Mouse (Mus musculus) midbrain, postnatal 0 days (tissue): ENCODE results near the gene Zic2. TPM values are rescaled to one million over a fixed set of nuclear protein-coding genes. Genes with fewer than 3 reads are reported as not detected.

Source experiments
- ATAC-seq: fragments of 200-750 bp; cut with Nextera tagmentation; 2 replicates; pipeline ENCODE4 v1.8.0; 2017; ENCODE audit warnings: moderate number of reproducible peaks, mild to moderate bottlenecking, moderate TSS enrichment, moderate library complexity; ENCODE audit not compliant: low FRiP score
- DNase-seq: peaks from one replicate; pipeline ENCODE4 v3.0.0-alpha.2; 2015; ENCODE audit warnings: low spot score
- H3K27ac ChIP-seq: fragments of 300-500 bp; sonication (generic); 2 replicates; pipeline ENCODE4 v1.5.1; 2014; ENCODE audit warnings: low read depth, mild to moderate bottlenecking, low read length, mixed read lengths
- H3K27me3 ChIP-seq: fragments of 300-500 bp; sonication (generic); 2 replicates; pipeline ENCODE4 v1.6.1; 2014; ENCODE audit warnings: low read length, control low read depth, mixed read lengths; ENCODE audit not compliant: insufficient read depth
- H3K36me3 ChIP-seq: fragments of 300-500 bp; sonication (generic); 2 replicates; pipeline ENCODE4 v1.6.1; 2014; ENCODE audit warnings: low read length, control low read depth, mixed read lengths; ENCODE audit not compliant: insufficient read depth
- H3K4me1 ChIP-seq: fragments of 300-500 bp; sonication (generic); 2 replicates; pipeline ENCODE4 v1.6.1; 2014; ENCODE audit warnings: mild to moderate bottlenecking, control low read depth, antibody characterized with exemption, low read length, mixed read lengths; ENCODE audit not compliant: insufficient read depth
- H3K4me2 ChIP-seq: fragments of 300-500 bp; sonication (generic); 2 replicates; pipeline ENCODE4 v1.6.1; 2014; ENCODE audit warnings: low read depth, mild to moderate bottlenecking, low read length, mixed read lengths; ENCODE audit not compliant: poor library complexity, severe bottlenecking
- H3K4me3 ChIP-seq: fragments of 300-500 bp; sonication (generic); 2 replicates; pipeline ENCODE4 v1.5.1; 2014; ENCODE audit warnings: low read depth, mild to moderate bottlenecking, low read length, moderate library complexity
- H3K9ac ChIP-seq: fragments of 300-500 bp; sonication (generic); replicated peaks from 2 replicates; pipeline ENCODE4 v1.6.1; 2014; ENCODE audit warnings: mild to moderate bottlenecking, low read length, moderate library complexity, mixed read lengths; ENCODE audit not compliant: poor library complexity, severe bottlenecking
- H3K9me3 ChIP-seq: fragments of 300-500 bp; sonication (generic); 2 replicates; pipeline ENCODE4 v1.6.1; 2016; ENCODE audit warnings: low read length, control low read depth
- CTCF ChIP-seq: IDR thresholded peaks from 2 replicates; pipeline ENCODE4 v1.5.1; 2016; ENCODE audit warnings: antibody characterized with exemption, mild to moderate bottlenecking
- WGBS: fragments of 180-500 bp; shearing (Covaris S2); extraction: QIAGEN DNeasy Blood & Tissue Kit; methylation state at CpG from one replicate; pipeline ENCODE4 v1.1.7; 2014; 5-methylcytosine and 5-hydroxymethylcytosine counted together
- polyA plus RNA-seq: library from polyadenylated mRNA; unstranded; fragments of >200 nt; fragmentation: Nextera tagmentation; extraction: Ambion mirVana; gene quantifications from 2 replicates; pipeline ENCODE4 v1.2.1, GENCODE M21; 2015
- total RNA-seq: library from RNA; depleted of rRNA; stranded (reverse); fragments of >200 nt; gene quantifications from 2 replicates; pipeline ENCODE4 v1.2.3, GENCODE M21; 2014; rRNA removed

The Zic2 gene
- total RNA-seq (69.2 and 106 TPM in 2 replicates), polyA plus RNA-seq (6.9 and 13.9 TPM in 2 replicates)

DNA sequence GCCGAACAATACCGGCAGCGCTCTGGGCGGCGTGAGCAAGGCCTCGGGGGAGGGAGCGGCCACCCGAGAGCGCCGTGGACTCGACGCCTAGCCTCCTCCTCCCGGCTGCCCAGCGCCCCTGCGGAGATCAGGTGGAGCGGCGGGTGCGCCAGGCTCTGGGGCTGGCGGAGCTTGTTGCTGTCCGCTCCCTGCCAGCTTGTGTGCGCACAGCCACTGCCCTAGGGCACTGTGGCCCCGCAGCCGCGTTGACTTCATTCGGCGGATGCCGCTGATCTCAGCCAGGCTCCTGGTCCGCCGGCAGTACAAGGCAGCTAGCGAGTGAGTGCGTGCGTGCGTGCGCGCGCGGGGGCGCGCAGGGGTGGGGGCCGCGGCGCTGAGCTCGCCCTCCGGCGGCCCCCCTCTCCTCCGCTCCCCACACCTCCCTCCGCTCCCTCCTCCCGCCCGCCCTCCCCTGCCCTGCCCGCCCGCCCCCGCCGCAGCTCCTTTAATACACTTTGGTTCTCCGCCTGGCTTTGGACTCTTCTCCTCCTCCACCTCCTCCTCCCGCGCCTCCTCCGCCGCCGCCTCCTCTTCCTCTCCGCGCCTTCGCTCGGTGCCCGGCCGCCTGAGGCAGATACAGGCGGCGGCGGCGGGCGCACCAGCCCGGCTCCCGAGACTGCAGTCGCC, at the start of gene Zic2:
Zic2 (plus strand) TSS at position 545 of the 666 bp plus-strand sequence.
- H3K9me3 ChIP-seq, result no peaks in the 10 kb centered on the region
- no peaks in the 10 kb centered on the region for H3K4me1 ChIP-seq
- peak within 1 kb of the TSS; percentile 42 for H3K4me2 ChIP-seq
- peaks cover 17% of the 10 kb centered on the region for H3K27me3 ChIP-seq
- TF ChIP-seq CTCF, result no peak
- peak within 1 kb of the TSS; percentile 63 for H3K9ac ChIP-seq
- ATAC-seq (peak; percentile 61), DNase-seq (peak; percentile 84)
- WGBS, result 1% methylated on average over 31 of the region's 73 CpGs
- H3K36me3 ChIP-seq, result no peaks in the 10 kb centered on the region
- H3K27ac ChIP-seq, result peak within 1 kb of the TSS; percentile 83
- H3K4me3 ChIP-seq, result peak within 1 kb of the TSS; percentile 47

GRCm38 (mm10) chr14:122426529-122427203, 48.6 kb upstream of the Zic2 start:
- ATAC-seq (no peak; the same call in 1 of the 2 replicates), DNase-seq (no peak)
- H3K36me3 ChIP-seq, result no peaks in the 10 kb centered on the region
- H3K9ac ChIP-seq, result no peak overlapping the region
- no peak overlapping the region for H3K27ac ChIP-seq
- H3K4me2 ChIP-seq, result no peak overlapping the region
- H3K4me1 ChIP-seq, result no peaks in the 10 kb centered on the region
- TF ChIP-seq CTCF, result no peak
- no peak overlapping the region for H3K4me3 ChIP-seq
- no peaks in the 10 kb centered on the region for H3K9me3 ChIP-seq
- no peaks in the 10 kb centered on the region for H3K27me3 ChIP-seq
- WGBS, result 47% methylated on average over 10 of the region's 10 CpGs

DNA sequence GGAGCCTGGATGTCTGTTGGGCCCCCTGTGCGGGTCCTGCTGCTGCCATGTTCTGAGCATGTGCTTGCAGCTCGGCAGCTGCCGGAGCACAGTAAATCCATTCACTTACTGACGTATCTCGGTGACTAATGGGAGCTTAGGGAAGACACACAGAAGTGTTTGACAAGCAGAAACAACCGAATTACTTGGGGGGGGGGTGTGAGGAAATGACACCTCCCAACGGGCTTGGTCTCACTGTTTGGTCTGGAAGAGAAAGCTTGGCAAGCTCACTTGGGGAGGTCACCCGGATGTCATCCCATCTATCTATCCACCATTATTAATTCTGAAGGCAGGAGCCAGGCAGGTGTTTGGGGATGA, 48.1 kb upstream of the Zic2 start:
- WGBS, result 35% methylated on average over 8 of the region's 8 CpGs
- no peak for TF ChIP-seq CTCF

GRCm38 (mm10) chr14:122427654-122428053, 47.6 kb upstream of the Zic2 start:
- no peaks in the 10 kb centered on the region for H3K27me3 ChIP-seq
- no peaks in the 10 kb centered on the region for H3K4me1 ChIP-seq
- H3K36me3 ChIP-seq, result no peaks in the 10 kb centered on the region
- no peaks in the 10 kb centered on the region for H3K9me3 ChIP-seq
- no peak for TF ChIP-seq CTCF
- no peak overlapping the region for H3K4me2 ChIP-seq
- ATAC-seq, result no peak
- H3K4me3 ChIP-seq, result no peak overlapping the region
- WGBS, result 75% methylated on average over 3 of the region's 3 CpGs
- no peak overlapping the region for H3K27ac ChIP-seq
- H3K9ac ChIP-seq, result no peak overlapping the region
- DNase-seq, result no peak

More for the DNA sequence above, 48.1 kb upstream of the Zic2 start:
- ATAC-seq, result no peak
- no peak overlapping the region for H3K4me2 ChIP-seq
- no peaks in the 10 kb centered on the region for H3K9me3 ChIP-seq
- H3K4me1 ChIP-seq, result no peaks in the 10 kb centered on the region
- H3K27ac ChIP-seq, result no peak overlapping the region
- no peak overlapping the region for H3K9ac ChIP-seq
- DNase-seq, result peak; percentile 53
- no peaks in the 10 kb centered on the region for H3K36me3 ChIP-seq
- H3K27me3 ChIP-seq, result no peaks in the 10 kb centered on the region
- no peak overlapping the region for H3K4me3 ChIP-seq

DNA sequence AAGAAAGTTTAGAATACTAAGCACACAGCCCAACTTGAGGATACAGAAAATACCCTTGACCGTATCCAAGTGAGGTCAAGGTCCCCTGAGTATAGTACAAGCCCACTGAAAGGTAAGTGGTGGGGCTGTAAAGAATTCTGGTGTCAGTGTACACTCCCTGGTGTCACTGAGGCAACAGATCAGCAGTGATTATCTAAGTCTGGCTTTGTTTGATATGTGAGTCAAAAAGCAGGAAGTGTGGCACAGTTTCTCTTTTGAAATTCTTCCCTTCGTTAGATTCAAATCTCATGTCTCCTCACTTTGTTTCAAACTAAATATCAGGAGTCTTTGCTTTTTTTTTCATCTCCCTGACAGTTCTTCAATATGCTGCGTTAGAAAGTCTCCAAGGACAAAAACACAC, 42.7 kb upstream of the Zic2 start:
- Histone ChIP-seq H3K9me3 (no peaks in the 10 kb centered on the region), H3K4me2 (no peak overlapping the region), H3K4me3 (no peak overlapping the region), H3K36me3 (no peaks in the 10 kb centered on the region), H3K27me3 (no peaks in the 10 kb centered on the region), H3K27ac (no peak overlapping the region), H3K9ac (no peak overlapping the region), H3K4me1 (no peaks in the 10 kb centered on the region)
- 53% methylated on average over 3 of the region's 3 CpGs for WGBS
- TF ChIP-seq CTCF, result no peak
- no peak for DNase-seq
- ATAC-seq, result no peak

GRCm38 (mm10) chr14:122434039-122434438, 41.2 kb upstream of the Zic2 start:
- no peaks in the 10 kb centered on the region for H3K36me3 ChIP-seq

More at GRCm38 (mm10) chr14:122434039-122434438, 41.2 kb upstream of the Zic2 start:
- Histone ChIP-seq H3K9me3 (no peaks in the 10 kb centered on the region), H3K27me3 (no peaks in the 10 kb centered on the region), H3K4me3 (no peak overlapping the region), H3K9ac (no peak overlapping the region), H3K4me2 (no peak overlapping the region), H3K27ac (no peak overlapping the region), H3K4me1 (no peaks in the 10 kb centered on the region)
- ATAC-seq, result no peak
- DNase-seq, result no peak
- WGBS, result 94% methylated on average over 10 of the region's 10 CpGs
- no peak for TF ChIP-seq CTCF
